Mouse (Mus musculus): ENCODE results near the gene Aco1.

Gene Aco1

DNA sequence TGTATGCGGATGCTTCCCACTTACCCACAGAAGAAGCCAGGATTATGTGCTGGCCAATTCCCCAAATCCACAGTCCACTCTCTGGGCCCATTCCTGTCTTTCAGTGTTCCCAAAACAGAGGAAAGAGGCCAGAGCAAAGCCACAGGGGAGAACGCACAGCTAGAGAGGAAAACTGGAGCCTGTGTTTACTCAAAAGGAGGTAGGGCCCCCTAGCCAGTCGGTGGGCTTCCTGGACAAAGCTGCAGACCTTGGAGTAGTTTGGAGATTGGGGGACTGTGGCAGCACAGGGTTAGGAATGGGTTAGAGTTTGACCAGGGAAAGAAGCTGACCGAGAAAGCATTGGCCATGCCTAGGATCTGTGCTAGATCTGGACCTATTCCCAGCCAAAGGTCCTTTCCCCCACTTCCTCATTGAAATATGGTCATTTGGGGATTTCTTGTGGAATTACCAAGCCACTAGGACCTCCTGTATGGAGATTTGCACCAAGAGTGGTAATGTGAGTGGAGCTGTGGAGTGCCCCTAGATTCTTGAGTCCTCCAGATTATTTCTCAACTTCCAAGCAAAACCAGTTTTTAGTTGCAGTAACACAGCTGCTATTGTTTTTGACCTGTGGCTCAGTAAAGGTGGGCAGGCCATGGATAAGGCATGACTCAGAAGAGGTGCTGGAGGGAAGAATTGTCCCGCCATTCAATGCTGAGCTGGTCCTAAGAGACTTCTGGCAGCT lies 14.8 kb downstream of the Aco1 start:
- DNase-seq = peak; percentile 24

DNA sequence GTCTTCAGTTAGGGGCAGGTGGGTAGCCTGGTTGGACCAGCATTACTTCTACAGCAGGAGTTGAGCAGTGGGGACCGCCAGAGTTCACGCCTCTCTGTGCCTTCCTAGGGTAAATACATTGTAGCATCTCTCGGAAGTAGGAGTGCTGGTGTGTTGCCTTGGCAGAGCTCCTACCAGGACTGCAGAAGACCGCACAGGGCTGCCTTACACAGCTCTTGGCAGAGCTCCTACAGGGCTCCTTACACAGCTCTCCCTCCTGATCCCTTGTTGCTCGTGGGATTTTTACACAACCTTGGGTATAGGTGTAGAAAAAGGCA lies 15.3 kb downstream of the Aco1 start:
- no peak for DNase-seq

GRCm38 (mm10) chr4:40160591-40161434 lies 17.9 kb downstream of the Aco1 start:
- no peak for DNase-seq

DNA sequence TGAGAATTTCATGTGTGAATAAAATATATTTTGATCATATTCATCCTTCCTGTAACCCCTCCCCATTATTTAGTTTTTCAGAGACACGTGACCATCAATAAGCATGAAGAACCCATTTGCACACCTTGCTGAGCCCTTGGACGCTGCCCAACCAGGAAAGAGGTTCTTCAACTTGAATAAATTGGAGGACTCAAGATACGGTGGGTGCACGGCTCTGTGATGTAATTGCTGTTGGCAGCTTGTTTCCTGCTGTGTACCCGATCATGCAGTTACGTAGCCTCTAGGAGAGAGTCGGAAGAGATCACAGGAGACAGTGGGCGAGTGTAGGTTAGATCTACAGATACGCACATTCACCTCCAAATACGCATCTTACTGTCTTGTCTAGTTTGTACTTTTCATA lies 20.8 kb downstream of the Aco1 start:
- peak; percentile 32 for DNase-seq

DNA sequence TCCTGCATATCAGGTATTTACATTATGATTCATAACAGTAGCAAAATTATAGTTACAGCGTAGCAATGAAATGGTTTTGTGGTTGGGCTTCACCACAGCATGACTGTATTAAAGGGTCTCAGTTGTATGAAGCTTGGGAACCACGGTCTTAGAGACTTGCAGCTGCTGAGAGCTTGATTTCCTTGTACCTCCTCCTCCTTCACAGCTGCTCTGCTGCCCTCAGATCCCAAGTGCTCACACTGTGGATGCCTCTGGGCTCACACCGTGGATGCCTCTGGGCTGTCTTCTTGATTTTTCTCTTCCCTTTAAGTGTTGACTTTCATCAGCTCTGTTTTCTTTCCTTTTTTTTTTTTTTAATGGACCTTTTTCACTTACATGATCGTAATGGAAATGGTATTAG lies 28.6 kb downstream of the Aco1 start:
- DNase-seq = no peak

GRCm38 (mm10) chr4:40172336-40172735 lies 29.5 kb downstream of the Aco1 start:
- DNase-seq = no peak

DNA sequence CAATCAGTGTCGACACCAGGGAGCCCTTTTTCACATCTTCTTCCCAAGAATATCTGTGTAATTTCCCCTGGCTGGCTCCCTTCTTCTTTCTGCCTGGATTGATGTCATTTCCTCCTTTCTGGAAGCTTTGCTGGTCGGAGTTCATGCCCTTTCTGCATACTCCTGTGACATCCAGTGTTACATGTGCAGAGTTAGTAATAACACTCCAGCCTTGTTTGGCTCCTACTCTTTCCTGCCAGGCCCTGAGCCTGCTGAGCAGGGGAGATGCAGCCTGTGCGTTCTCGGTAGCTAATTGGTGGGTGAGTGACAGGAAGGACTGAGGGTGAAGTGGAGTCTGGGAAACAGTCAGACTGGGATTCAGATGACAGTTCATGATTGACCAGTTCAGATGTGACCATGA lies 31.4 kb downstream of the Aco1 start:
- peak; percentile 24 for DNase-seq

DNA sequence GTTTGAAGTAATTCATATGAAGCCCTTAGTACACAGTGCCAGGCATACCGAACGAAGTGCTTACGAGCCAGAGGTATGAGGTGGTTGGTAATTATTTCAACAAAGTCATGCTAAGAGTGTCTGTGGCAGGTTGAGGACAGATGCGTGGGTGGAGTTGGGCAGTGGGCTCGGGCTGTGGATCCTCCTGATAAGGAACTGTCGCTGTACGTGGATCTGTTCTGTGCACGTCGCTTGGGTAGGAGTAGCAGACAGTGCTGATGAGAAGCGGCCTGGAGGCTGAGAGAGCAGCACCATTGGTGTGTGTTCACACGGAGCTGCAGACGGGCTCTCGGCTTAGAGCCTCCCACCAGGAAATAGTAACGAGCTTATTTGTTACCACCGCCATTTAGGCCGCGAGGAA lies 35.7 kb downstream of the Aco1 start:
- DNase-seq = no peak

DNA sequence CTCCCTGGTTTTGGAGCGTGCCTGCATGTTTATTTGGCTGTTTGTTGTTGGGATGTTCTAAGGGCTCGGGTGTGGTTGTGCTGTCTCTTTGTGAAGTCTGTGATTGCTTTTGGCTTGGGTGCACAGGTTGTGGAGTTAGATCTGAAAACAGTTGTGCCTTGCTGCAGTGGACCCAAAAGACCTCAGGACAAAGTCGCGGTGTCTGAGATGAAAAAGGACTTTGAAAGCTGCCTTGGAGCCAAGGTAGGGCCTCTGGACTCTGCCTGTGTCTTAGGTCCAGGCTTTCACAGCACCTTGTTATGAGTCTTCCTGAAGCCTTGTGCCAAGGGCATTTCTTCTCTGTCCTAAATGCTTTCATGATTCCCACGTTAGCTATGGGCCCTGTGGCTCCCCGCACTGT lies 37.2 kb downstream of the Aco1 start:
- no peak for DNase-seq

GRCm38 (mm10) chr4:40181681-40182080 lies 38.8 kb downstream of the Aco1 start:
- peak; percentile 36 for DNase-seq

DNA sequence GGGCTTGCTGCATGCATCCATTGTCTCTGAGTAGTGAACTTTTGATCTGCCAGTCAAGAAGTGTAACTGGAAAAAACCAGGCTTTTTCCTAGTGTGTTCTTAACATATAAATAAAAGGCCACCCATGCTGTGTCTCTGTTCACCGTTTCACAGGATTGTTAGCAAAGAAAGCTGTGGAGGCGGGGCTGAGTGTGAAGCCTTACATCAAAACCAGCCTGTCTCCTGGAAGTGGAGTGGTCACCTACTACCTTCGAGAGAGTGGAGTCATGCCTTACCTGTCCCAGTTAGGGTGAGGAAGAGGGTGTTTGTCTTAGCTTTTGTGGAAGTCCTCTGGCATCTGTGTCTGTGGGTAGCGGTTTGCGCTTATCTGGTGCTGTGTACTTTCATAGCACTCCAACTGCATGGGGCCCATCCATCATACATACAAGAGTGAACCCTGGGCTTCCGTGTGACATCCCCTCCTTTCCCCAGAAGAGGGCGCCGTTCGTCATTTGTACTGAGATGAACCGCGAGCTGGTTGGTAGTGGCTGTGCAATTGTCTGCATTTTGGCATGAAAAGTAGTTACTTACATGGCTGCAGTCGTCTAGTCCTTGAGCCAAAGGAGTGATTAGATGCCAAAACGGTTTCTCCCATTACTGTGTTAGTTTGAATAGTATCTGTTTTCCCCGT lies 39.9 kb downstream of the Aco1 start:
- DNase-seq = peak; percentile 86

GRCm38 (mm10) chr4:40183781-40184180 lies 40.9 kb downstream of the Aco1 start:
- no peak for DNase-seq

DNA sequence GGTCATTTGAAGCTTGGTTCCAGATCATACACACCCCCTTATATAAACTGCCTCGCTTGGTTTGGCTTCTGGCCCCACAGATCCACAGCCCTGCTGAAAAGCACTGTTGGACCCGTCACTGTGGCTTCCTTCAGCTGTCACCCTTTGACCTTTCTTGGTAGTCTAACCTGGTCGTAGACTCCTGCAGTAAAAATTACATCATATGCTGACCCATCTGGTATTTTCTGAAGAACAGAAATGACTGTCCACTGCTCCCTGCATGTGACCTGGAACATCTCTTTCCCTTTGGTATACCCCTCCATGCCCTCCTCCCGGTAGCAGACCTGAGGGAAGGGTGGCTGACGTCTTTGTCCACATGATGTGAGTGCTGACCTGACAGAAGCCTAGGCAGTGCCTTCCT lies 41.6 kb downstream of the Aco1 start:
- DNase-seq = no peak

- DNase-seq = no peak
Measured at GRCm38 (mm10) chr4:40187956-40188355, 45.1 kb downstream of the Aco1 start.

DNA sequence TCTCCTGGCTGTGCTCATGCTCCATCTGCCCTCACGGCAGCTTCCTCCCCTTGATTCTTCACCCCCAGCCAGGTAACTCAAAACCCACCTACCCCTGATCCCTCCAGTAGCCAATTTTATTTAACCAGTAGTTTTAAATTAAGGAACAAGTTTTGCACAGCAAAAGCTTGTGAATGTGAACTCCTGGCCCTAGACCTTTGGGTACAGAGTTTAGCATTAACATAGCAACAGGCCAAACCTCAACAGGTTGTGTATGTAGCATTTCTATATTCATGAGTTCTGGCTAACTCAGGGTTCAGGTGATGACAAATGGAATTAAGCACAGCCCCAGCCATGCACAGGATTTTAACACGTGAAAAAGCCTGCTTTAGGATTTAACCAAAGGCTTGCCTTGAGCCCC lies 49.4 kb downstream of the Aco1 start:
- no peak for DNase-seq

DNA sequence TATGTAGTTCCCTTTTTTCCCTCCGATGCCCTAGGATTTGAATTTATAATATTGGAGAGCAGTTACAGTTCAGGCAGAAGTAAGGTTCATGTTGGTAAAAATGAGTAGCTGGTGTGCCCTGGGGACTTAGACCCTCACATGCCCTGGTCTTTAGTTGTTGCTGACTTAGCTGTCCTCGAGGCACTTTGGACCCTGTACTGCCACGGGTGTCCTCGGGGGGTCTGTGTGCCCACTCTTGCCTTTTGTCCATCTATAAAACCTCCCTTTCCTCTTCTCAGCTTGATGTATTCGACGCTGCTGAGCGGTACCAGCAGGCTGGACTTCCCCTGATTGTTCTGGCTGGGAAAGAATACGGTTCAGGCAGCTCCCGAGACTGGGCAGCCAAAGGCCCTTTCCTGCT lies 50.6 kb downstream of the Aco1 start:
- no peak for DNase-seq

- no peak for DNase-seq
Measured at GRCm38 (mm10) chr4:40195336-40195735, 52.5 kb downstream of the Aco1 start.

DNA sequence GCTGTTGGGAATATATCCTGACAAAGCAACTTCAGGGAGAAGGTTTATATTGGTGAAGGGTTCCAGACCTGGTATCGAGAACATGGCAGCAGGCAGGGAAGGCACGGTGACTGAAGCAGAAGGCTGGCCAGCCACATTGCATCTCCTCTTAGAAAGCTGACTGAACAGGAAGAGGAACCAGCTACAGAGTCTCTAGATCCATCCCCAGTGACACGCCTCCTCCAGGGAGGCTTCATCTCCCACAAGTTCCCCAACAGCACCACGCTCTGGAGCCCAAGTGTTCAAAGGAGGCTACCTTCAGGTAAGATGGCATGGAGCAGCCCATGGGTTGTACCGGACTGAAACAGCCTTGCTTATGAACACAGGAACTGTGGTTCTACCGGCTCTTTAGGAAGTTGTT lies 59.3 kb downstream of the Aco1 start:
- no peak for DNase-seq

DNA sequence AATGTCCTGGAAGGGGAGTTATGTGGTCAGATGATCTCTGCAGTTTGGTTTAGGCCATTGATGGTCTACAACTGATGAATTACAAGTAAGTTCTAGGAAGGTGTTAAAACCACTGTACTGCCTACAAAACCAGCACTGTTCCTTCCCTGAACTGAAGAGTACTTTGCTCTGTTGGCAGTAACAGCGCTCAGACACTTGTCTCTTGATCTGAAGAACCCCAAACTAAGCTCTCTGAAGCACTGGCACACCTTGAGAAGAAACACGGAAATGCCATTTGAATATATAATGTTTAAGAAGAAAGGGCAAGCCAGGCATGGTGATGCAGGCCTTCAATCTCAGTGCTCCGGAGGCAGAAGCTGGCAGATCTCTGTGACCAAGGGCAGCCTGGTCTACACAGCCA lies 61.5 kb downstream of the Aco1 start:
- DNase-seq = no peak

DNA sequence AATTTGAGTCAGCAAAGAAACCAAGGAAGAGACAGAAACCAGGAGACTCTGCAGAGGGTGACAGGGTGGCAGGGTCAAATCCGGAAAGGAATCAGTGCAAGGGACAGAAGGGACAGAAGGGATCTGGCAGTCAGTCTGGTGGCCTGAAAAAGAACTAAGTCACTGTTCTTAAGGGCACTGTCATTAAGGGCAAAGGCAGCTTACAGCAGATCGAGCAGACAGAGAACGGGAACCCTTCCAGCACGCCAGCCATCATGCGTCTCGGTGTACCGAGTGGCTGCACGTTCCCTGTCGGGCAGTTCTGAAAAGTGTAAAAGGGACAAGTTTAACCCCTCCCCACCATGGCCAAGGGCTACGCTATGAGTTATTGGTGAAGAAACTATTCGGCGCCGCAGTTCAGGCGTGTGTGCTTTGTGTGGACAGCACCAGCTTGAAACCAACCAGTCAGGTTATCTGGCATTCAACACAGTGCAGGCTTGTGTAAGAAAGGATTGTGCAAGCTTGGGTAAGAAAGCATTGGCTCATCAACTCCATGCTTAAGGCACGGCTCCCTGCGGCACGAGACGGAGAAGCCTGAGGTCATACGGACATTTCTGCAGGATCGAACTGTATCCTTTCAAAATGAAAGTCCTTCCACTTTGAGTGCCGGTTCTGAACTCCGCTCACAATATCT lies 62.5 kb downstream of the Aco1 start:
- peak; percentile 68 for DNase-seq

DNA sequence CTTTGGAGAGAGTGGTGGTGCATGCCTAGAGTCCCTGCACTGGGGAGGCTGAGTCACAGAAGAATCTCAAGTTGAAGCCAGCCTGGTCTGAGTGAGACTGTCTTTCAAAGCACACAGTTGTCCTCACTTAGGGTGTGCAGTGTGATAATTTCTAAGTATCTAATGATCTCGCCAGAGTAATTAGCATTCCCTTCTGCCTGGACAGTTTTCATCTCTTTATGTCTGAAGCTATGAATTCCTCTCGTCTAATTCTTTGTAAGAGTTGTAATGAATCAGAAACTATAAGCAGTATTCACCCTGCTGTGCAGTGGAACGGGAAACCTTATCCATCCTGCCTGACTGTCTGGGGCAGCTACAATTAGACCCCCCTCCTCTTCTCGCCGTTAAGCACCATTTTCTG lies 64.8 kb downstream of the Aco1 start:
- DNase-seq = no peak

DNA sequence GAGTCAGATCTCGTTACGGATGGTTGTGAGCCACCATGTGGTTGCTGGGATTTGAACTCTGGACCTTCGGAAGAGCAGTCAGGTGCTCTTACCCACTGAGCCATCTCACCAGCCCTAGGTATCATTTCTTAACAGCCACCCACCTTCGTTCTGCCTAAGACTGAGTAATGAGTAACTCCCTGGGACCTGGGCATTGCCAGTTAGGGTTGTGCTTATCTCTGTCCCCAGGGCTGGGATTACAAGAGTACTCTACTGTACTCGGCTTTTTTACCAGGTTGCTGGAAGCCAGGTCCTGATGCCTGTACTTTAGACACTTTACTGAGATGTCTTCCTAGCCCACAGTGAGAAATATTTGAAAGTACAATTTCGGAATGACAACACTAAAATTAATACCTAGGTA lies 69.3 kb downstream of the Aco1 start:
- DNase-seq = no peak

DNA sequence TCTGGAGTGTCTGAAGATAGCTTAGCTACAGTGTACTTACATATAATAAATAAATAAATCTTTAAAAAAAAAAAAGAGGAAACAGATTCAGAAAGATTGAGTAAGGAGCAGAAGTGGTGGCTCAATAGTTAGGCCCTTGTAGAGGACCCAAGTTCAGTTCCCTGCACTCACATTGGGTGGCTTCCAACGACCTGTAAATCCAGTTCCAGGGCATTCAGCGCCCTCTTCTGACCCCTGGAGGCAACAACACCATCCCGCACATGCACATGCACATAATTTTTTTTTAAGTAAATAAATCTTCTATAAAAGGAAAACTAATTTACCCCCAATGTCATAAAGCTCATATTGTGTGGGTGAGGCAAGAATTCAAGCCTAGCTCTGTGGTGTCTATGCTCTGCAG lies 75.0 kb downstream of the Aco1 start:
- DNase-seq = no peak

- peak; percentile 57 for DNase-seq
Measured at GRCm38 (mm10) chr4:40218382-40218781, 75.5 kb downstream of the Aco1 start.
